12 mouse cellular contexts compared by ENCODE assay signal in the genomic region with DNA sequence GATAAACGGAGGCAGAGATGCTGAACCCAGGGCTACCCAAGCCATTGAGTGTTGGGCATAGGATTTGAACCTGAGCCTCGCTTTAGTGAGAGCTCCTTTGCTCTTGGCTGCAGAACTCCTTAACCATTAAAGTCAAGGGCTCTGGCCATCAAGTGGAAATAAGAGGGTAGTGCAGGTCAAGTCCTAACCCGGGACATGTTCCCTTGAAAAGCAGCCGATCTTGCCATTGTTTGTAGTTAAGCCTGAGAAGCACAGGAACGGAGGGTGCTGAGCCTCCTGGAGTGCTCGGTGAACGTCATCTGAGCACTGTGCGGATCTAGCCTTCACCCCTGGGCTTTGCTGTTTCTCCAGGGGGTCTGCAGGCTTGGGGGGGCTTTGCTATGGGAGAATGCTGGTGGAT. TPM values are rescaled to one million over a fixed set of nuclear protein-coding genes. Genes with fewer than 3 reads are reported as not detected.
DNase-seq lines count a peak whose midpoint lies in the region; ATAC-seq and TF ChIP-seq lines count a peak whose summit lies in the region.
"Had no signal": no experiment of that assay in that cellular context is flagged by ENCODE, and none has a peak within 500 bp of the region (broad histone marks: within the 10 kb centered on the region; RNA-seq: fewer than 3 reads in every experiment).

No protein-coding gene starts in this region.

- 0 out of 2 replicates have a peak, but pooled peaks cover 3% of the 10 kb centered on the region for H3K27me3 ChIP-seq in embryonic facial prominence, embryonic 10.5 days (replicated peaks; ENCODE audit: low read depth, poor library complexity, severe bottlenecking)
- H3K27me3 ChIP-seq in midbrain, embryonic 12.5 days, result 0 out of 2 replicates have a peak, but pooled peaks cover 3% of the 10 kb centered on the region

- peak overlapping the region; percentile 34; the same call in 1 of the 2 replicates for H3K9ac ChIP-seq in midbrain, embryonic 12.5 days (replicated peaks)

- no peak for ATAC-seq in midbrain, embryonic 12.5 days (ENCODE audit: low FRiP score, low read depth)

- no peak overlapping the region for H3K27ac ChIP-seq in layer of hippocampus, adult 2 months
- peak overlapping the region; percentile 40; the same call in 1 of the 2 replicates for H3K27ac ChIP-seq in embryonic facial prominence, embryonic 10.5 days (replicated peaks)
- H3K27ac ChIP-seq in midbrain, embryonic 12.5 days (replicated peaks), result peak overlapping the region; percentile 68; the same call in 1 of the 2 replicates

- TF ChIP-seq CTCF in layer of hippocampus, adult 2 months (conservative IDR thresholded peaks at IDR 0.05), result peak; percentile 29

- peaks cover 98% of the 10 kb centered on the region for H3K36me3 ChIP-seq in embryonic facial prominence, embryonic 10.5 days (replicated peaks)
- H3K36me3 ChIP-seq in midbrain, embryonic 12.5 days, result peaks cover 89% of the 10 kb centered on the region

- peaks cover 31% of the 10 kb centered on the region for H3K4me1 ChIP-seq in embryonic facial prominence, embryonic 10.5 days
- peaks cover 28% of the 10 kb centered on the region for H3K4me1 ChIP-seq in midbrain, embryonic 12.5 days

- peak; percentile 63 for DNase-seq in embryo, embryonic 10 days (ENCODE audit: low spot score)
- no peak for DNase-seq in embryo, embryonic 9.5 days (ENCODE audit: extremely low spot score)
- DNase-seq in layer of hippocampus, adult 2 months (ENCODE audit: low spot score in 2 of 2), result no peak
- no peak for DNase-seq in layer of hippocampus, adult 9-11 months
- no peak for DNase-seq in embryonic facial prominence, embryonic 10.5 days (ENCODE audit: low spot score)
- no peak for DNase-seq in right cerebral cortex, postnatal 36 days (ENCODE audit: low spot score in 2 of 2)
- no peak for DNase-seq in adrenal gland, postnatal 4 days (ENCODE audit: low spot score in 2 of 2)
- DNase-seq: adrenal gland, postnatal 14 days; cerebellum, adult 18-20 months; kidney, adult 18-20 months had no signal

- H3K9me3 ChIP-seq in embryonic facial prominence, embryonic 10.5 days, result no peaks in the 10 kb centered on the region
- H3K9me3 ChIP-seq in midbrain, embryonic 12.5 days, result no peaks in the 10 kb centered on the region

- 37% methylated on average over 8 of the region's 8 CpGs for WGBS in embryonic facial prominence, embryonic 10.5 days
- WGBS in midbrain, embryonic 12.5 days, result 24% methylated on average over 8 of the region's 8 CpGs

- no peak overlapping the region for H3K4me3 ChIP-seq in layer of hippocampus, adult 2 months
- no peak overlapping the region for H3K4me3 ChIP-seq in embryonic facial prominence, embryonic 10.5 days
- no peak overlapping the region for H3K4me3 ChIP-seq in midbrain, embryonic 12.5 days

- H3K4me2 ChIP-seq in midbrain, embryonic 12.5 days (replicated peaks), result no peak overlapping the region
- H3K4me2 ChIP-seq: liver, embryonic 11.5 days had no signal

RNA-seq across cellular contexts. Expression of gene Cisd3, which starts 7.8 kb away (rescaled TPM):
- total RNA-seq in layer of hippocampus, adult 2 months (2021), result 10 to 100 TPM; 45.5 to 49.3 TPM
- polyA plus RNA-seq in embryonic facial prominence, embryonic 10.5 days (2016; fragmentation: Nextera tagmentation; extraction: Ambion mirVana), result 18.2 and 20.0 TPM in 2 replicates
- polyA plus RNA-seq in midbrain, embryonic 12.5 days (2016; fragmentation: Nextera tagmentation; extraction: Ambion mirVana), result 12.4 and 13.5 TPM in 2 replicates
- 100 to 1,000 TPM; 105 to 109 TPM for total RNA-seq in adrenal gland, postnatal 4 days (2021)

RNA-seq across cellular contexts. Expression of gene Mllt6, which starts 14.6 kb away (rescaled TPM):
- 100 to 1,000 TPM; 122 to 124 TPM for total RNA-seq in layer of hippocampus, adult 2 months (2021)
- polyA plus RNA-seq in embryonic facial prominence, embryonic 10.5 days (2016; fragmentation: Nextera tagmentation; extraction: Ambion mirVana), result 2.1 and 2.2 TPM in 2 replicates
- 3.0 and 3.2 TPM in 2 replicates for polyA plus RNA-seq in midbrain, embryonic 12.5 days (2016; fragmentation: Nextera tagmentation; extraction: Ambion mirVana)
- total RNA-seq in adrenal gland, postnatal 4 days (2021), result 10 to 100 TPM; 49.0 to 59.7 TPM

RNA-seq across cellular contexts. Expression of gene Pcgf2, which starts 22.5 kb away (rescaled TPM):
- 10 to 100 TPM; 29.1 to 31.1 TPM for total RNA-seq in layer of hippocampus, adult 2 months (2021)
- 23.2 and 24.1 TPM in 2 replicates for polyA plus RNA-seq in embryonic facial prominence, embryonic 10.5 days (2016; fragmentation: Nextera tagmentation; extraction: Ambion mirVana)
- 16.5 and 20.0 TPM in 2 replicates for polyA plus RNA-seq in midbrain, embryonic 12.5 days (2016; fragmentation: Nextera tagmentation; extraction: Ambion mirVana)
- total RNA-seq in adrenal gland, postnatal 4 days (2021), result 10 to 100 TPM; 69.9 to 71.5 TPM

RNA-seq across cellular contexts. Expression of gene Psmb3, which starts 25.4 kb away (rescaled TPM):
- total RNA-seq in layer of hippocampus, adult 2 months (2021), result 100 to 1,000 TPM; 128 to 133 TPM
- polyA plus RNA-seq in embryonic facial prominence, embryonic 10.5 days (2016; fragmentation: Nextera tagmentation; extraction: Ambion mirVana), result 634 and 654 TPM in 2 replicates
- polyA plus RNA-seq in midbrain, embryonic 12.5 days (2016; fragmentation: Nextera tagmentation; extraction: Ambion mirVana), result 450 and 456 TPM in 2 replicates
- total RNA-seq in adrenal gland, postnatal 4 days (2021), result 100 to 1,000 TPM; 193 to 221 TPM

RNA-seq across cellular contexts. Expression of gene Epop, which starts 48.3 kb away (rescaled TPM):
- total RNA-seq in layer of hippocampus, adult 2 months (2021), result 10 to 100 TPM; 34.1 to 35.1 TPM
- polyA plus RNA-seq in embryonic facial prominence, embryonic 10.5 days (2016; fragmentation: Nextera tagmentation; extraction: Ambion mirVana), result 13.0 and 14.4 TPM in 2 replicates
- polyA plus RNA-seq in midbrain, embryonic 12.5 days (2016; fragmentation: Nextera tagmentation; extraction: Ambion mirVana), result 14.2 and 16.2 TPM in 2 replicates
- total RNA-seq in adrenal gland, postnatal 4 days (2021), result 1 to 10 TPM; 4.2 to 4.7 TPM
